Mouse (Mus musculus): ENCODE measurements at regions not wholly inside any gene's neighbourhood (a gene's known extent, or its start where the extent isn't known, plus 50 kb on each side); places are given as distances from the start of the nearest gene placed in this dataset.

DNA sequence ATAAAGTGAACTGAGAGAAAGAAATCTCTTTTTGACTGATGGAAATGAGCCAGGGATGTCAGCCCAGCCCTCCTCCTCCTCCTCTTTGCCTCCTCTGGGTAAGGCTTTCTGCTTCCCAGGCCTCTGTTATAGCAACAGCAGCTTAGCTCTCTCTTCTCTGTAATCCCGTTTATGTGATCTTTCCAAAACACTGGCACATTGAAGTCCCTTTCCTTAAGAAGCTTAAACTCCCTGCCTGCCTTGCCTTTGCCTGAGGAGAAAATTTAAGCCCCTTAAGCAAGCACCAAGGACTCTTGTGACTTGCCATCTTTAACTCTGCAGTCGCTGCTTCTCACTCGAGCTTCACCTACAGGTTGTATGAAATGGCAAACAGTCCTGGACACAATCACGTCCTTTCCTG, 125.2 kb downstream of the 1700020N01Rik start:
- dilution Hi-C loops (cut with MboI; ENCODE audit: extremely low pct_ligation_motif_present, extremely low pct_unique_long_range_greater_than_20kb, low sequenced_read_pairs) = no loop called here
- no peak overlapping the region for H3K9ac ChIP-seq (ENCODE audit: insufficient read depth, low read depth)
- no peak overlapping the region for H3K4me3 ChIP-seq (replicated peaks in 1 of 3; ENCODE audit: low read depth in 2 of 3, low read length in 2 of 3, poor library complexity in 1 of 3)
- H3K27me3 ChIP-seq (replicated peaks) = no peaks in the 10 kb centered on the region
- no peaks in the 10 kb centered on the region for H3K36me3 ChIP-seq (replicated peaks in 1 of 2; ENCODE audit: control insufficient read depth in 1 of 2, insufficient read depth in 1 of 2, low read length in 1 of 2)
- no peak overlapping the region for H3K27ac ChIP-seq (ENCODE audit: insufficient read depth, low read depth)
- DNase-seq (ENCODE audit: extremely low read depth) = no peak
- H3K79me2 ChIP-seq (replicated peaks; ENCODE audit: control insufficient read depth, extremely low read depth, insufficient read depth, poor library complexity, severe bottlenecking) = no peaks in the 10 kb centered on the region
- no peak overlapping the region for H3K4me2 ChIP-seq (ENCODE audit: insufficient read depth, low read depth, poor library complexity, severe bottlenecking)
- in situ Hi-C loops (cut with MboI; ENCODE audit: low pct_ligation_motif_present, low pct_unique_long_range_greater_than_20kb, low sequenced_read_pairs) = no loop called here
- TF ChIP-seq JUN (IDR thresholded peaks at IDR 0.05; ENCODE audit: insufficient read depth, low read depth, low read length) (no peak), SMC3 (IDR thresholded peaks at IDR 0.05; ENCODE audit: low read depth, low read length) (no peak), TBP (conservative IDR thresholded peaks at IDR 0.05; ENCODE audit: low read depth, low read length) (no peak), TCF12 (IDR thresholded peaks at IDR 0.05; ENCODE audit: low read depth, low read length) (no peak), KAT2A (IDR thresholded peaks at IDR 0.05; ENCODE audit: insufficient replicate concordance, low read length) (no peak), E2F4 (IDR thresholded peaks at IDR 0.05; ENCODE audit: insufficient replicate concordance, low read depth, low read length) (no peak), MXI1 (IDR thresholded peaks at IDR 0.05; ENCODE audit: low read depth, low read length) (no peak)
- H3K9me3 ChIP-seq (replicated peaks; ENCODE audit: low read length) = no peaks in the 10 kb centered on the region
- peaks cover 5 to 16% of the 10 kb centered on the region in 2 experiments; a peak in 3 of 4 replicates for H3K4me1 ChIP-seq (ENCODE audit: control insufficient read depth in 1 of 2, insufficient read depth in 2 of 2)

GRCm38 (mm10) chr10:21724351-21724750, 131.4 kb downstream of the 1700020N01Rik start:
- Histone ChIP-seq H3K4me1 (ENCODE audit: control insufficient read depth in 1 of 2, insufficient read depth in 2 of 2) (no peaks in the 10 kb centered on the region), H3K9ac (ENCODE audit: insufficient read depth, low read depth) (no peak overlapping the region), H3K9me3 (replicated peaks; ENCODE audit: low read length) (no peaks in the 10 kb centered on the region), H3K79me2 (replicated peaks; ENCODE audit: control insufficient read depth, extremely low read depth, insufficient read depth, poor library complexity, severe bottlenecking) (no peaks in the 10 kb centered on the region), H3K27me3 (replicated peaks) (no peaks in the 10 kb centered on the region), H3K4me2 (ENCODE audit: insufficient read depth, low read depth, poor library complexity, severe bottlenecking) (no peak overlapping the region), H3K4me3 (replicated peaks in 1 of 3; ENCODE audit: low read depth in 2 of 3, low read length in 2 of 3, poor library complexity in 1 of 3) (no peak overlapping the region), H3K36me3 (replicated peaks in 1 of 2; ENCODE audit: control insufficient read depth in 1 of 2, insufficient read depth in 1 of 2, low read length in 1 of 2) (no peaks in the 10 kb centered on the region), H3K27ac (ENCODE audit: insufficient read depth, low read depth) (no peak overlapping the region)
- dilution Hi-C loops (cut with MboI; ENCODE audit: extremely low pct_ligation_motif_present, extremely low pct_unique_long_range_greater_than_20kb, low sequenced_read_pairs) = no loop called here
- in situ Hi-C loops (cut with MboI; ENCODE audit: low pct_ligation_motif_present, low pct_unique_long_range_greater_than_20kb, low sequenced_read_pairs) = no loop called here
- TF ChIP-seq CTCF (conservative IDR thresholded peaks at IDR 0.05 in 1 of 2, IDR thresholded peaks at IDR 0.05 in 1 of 2; ENCODE audit: low read depth in 2 of 2, low read length in 2 of 2) (no peak), NRF1 (IDR thresholded peaks at IDR 0.05; ENCODE audit: low read depth, low read length) (no peak), MAFK (IDR thresholded peaks at IDR 0.05; ENCODE audit: insufficient replicate concordance, low read length) (no peak), MXI1 (IDR thresholded peaks at IDR 0.05; ENCODE audit: low read depth, low read length) (no peak), GABPA (IDR thresholded peaks at IDR 0.05; ENCODE audit: insufficient replicate concordance, low read depth, low read length) (no peak), IRF4 (IDR thresholded peaks at IDR 0.05; ENCODE audit: low read depth, low read length) (no peak), USF1 (IDR thresholded peaks at IDR 0.05; ENCODE audit: low read depth, low read length) (no peak), CHD1 (IDR thresholded peaks at IDR 0.05; ENCODE audit: low read depth, low read length) (no peak), HCFC1 (IDR thresholded peaks at IDR 0.05; ENCODE audit: low read depth, low read length) (no peak), TBP (conservative IDR thresholded peaks at IDR 0.05; ENCODE audit: low read depth, low read length) (no peak), POLR2AphosphoS2 (IDR thresholded peaks at IDR 0.05; ENCODE audit: low read depth, low read length) (no peak), MAX (IDR thresholded peaks at IDR 0.05; ENCODE audit: low read length) (no peak), EP300 (IDR thresholded peaks at IDR 0.05; ENCODE audit: low read length) (no peak), E2F4 (IDR thresholded peaks at IDR 0.05; ENCODE audit: insufficient replicate concordance, low read depth, low read length) (no peak), CHD2 (IDR thresholded peaks at IDR 0.05; ENCODE audit: low read length) (no peak)
- no peak for DNase-seq (ENCODE audit: extremely low read depth)

Data from CH12.LX (cell line).